Mouse (Mus musculus): ENCODE data around the gene Gm13272.

DNA sequence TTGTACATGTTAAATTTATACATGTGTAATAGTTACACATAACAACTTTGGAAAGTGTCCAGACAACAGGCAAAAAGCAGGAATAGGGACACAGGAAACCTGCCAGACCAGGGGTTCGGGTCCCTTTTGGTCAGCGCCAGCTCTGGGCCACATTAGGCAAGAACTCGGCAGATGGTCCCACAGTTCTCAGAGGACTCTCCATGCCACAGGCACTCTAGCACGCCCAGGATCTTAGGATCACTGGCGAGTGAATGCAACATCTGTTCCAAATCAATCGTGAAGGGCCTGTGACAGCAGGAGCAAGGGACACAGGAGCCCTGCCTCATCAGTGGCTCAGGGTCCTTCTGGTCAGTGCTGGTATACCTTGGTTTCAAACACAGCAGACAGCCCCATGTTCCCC, 29.7 kb upstream of the Gm13272 start:
- TF ChIP-seq CTCF (IDR thresholded peaks at IDR 0.05; ENCODE audit: extremely low read depth, insufficient read length, insufficient replicate concordance, low read depth, low read length) (no peak), POLR2A (IDR thresholded peaks at IDR 0.05; ENCODE audit: low read depth, low read length) (no peak)

Data from small intestine, adult 2 months (tissue).